Mouse (Mus musculus) olfactory bulb, adult 2 months (tissue): ENCODE measurements around the gene Slc13a2.

Experiments used
- CTCF ChIP-seq: fragments of 200-500 bp; IDR thresholded peaks from 2 replicates; pipeline ENCODE4 v1.5.1; 2012; ENCODE audit warnings: low read depth, mild to moderate bottlenecking, low read length, moderate library complexity; ENCODE audit not compliant: insufficient read depth
- POLR2A ChIP-seq: fragments of 200-500 bp; IDR thresholded peaks from 2 replicates; pipeline ENCODE4 v1.6.1; 2012; ENCODE audit warnings: mild to moderate bottlenecking, low read depth, low read length, moderate library complexity; ENCODE audit not compliant: insufficient read depth

DNA sequence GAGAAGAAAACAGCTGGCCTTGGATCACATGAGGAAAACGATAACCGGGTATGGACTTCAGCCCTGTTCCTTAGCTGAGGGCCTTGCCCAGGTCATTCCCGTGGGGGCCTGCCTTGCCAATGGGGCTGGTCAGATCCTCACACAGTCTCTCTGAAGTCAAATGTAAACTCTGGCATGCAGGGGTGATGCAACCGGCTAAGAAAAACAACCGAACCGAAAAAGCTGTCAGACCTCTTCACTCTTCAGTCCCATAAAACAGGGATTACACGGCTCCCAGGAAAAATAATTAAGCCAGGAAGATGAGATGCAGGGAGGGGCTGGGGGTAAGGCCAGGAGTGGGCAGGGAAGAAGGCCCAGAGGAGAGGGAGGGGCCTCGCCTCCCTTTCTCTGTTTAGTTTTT is 57.9 kb downstream of the Slc13a2 start:
- TF ChIP-seq CTCF (no peak), POLR2A (no peak)
